Mouse (Mus musculus): ENCODE results near the gene Adcy6. TPM values are rescaled to one million over a fixed set of nuclear protein-coding genes. Genes with fewer than 3 reads are reported as not detected.

The Adcy6 gene
- 6.1 and 8.3 TPM in 2 replicates for polyA plus RNA-seq (2015; fragmentation: Nextera tagmentation; extraction: Ambion mirVana)

DNA sequence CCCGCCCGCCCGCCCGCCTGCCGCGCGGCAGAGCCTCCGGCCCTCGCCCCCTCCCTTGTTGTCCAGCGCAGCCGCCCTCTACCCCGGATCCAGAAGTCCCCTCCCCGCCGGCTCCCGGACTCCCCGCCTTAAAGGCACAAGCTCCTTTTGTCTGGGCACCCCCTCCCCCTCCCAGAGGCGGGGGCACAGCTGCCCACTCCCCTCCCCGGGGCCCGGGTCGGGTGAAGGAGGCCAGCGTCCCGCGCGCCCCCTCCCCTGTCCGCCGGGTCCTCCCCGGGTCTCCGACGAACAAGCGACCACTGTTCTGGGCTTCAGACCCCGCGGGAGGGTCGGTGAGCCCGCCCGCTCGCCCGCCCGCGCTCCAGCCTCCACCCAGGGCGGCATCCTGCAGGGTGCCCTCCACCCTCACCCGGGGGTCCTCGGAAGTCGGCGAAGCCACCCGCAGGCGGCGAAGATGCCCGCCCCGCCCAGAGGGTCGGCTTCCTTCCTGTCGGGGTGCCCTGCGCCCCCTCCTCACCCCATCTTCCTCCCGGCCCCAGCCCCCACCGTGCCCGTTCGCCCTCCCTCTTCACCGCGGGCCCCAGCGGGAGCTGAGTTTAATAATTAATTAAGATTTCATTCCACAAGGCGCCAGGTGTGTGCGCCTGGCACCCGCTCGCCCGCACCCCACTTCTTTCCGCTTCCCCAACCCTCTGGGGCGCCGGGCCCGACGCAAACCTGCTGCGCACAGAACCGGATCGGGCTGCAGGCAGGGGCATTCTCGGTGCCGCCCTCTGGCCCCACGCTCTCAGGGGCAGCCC lies at the start of gene Adcy6:
Gene Adcy6, minus strand, starts transcription at position 746 of the 800 bp plus-strand sequence.
- Histone ChIP-seq H3K36me3 (ENCODE audit: control insufficient read depth, insufficient read depth) (no peaks in the 10 kb centered on the region; the same call in 1 of the 2 replicates), H3K4me2 (ENCODE audit: low read depth, low read length) (peak within 1 kb of the TSS; percentile 98), H3K9ac (ENCODE audit: low read depth, low read length) (peak within 1 kb of the TSS; percentile 95), H3K4me1 (ENCODE audit: control insufficient read depth, low read depth, low read length) (peaks cover 50% of the 10 kb centered on the region), H3K9me3 (replicated peaks; ENCODE audit: control insufficient read depth, low read length) (no peaks in the 10 kb centered on the region), H3K27me3 (ENCODE audit: control insufficient read depth, insufficient read depth, low read depth, low read length) (no peaks in the 10 kb centered on the region; the same call in 1 of the 2 replicates), H3K27ac (ENCODE audit: low read length) (peak within 1 kb of the TSS; percentile 97), H3K4me3 (ENCODE audit: low read depth, low read length) (peak within 1 kb of the TSS; percentile 84)
- under 1% methylated on average over 69 of the region's 75 CpGs for WGBS (ENCODE audit: insufficient replicate concordance)
- peak; percentile 19 for ATAC-seq (ENCODE audit: low read depth)

DNA sequence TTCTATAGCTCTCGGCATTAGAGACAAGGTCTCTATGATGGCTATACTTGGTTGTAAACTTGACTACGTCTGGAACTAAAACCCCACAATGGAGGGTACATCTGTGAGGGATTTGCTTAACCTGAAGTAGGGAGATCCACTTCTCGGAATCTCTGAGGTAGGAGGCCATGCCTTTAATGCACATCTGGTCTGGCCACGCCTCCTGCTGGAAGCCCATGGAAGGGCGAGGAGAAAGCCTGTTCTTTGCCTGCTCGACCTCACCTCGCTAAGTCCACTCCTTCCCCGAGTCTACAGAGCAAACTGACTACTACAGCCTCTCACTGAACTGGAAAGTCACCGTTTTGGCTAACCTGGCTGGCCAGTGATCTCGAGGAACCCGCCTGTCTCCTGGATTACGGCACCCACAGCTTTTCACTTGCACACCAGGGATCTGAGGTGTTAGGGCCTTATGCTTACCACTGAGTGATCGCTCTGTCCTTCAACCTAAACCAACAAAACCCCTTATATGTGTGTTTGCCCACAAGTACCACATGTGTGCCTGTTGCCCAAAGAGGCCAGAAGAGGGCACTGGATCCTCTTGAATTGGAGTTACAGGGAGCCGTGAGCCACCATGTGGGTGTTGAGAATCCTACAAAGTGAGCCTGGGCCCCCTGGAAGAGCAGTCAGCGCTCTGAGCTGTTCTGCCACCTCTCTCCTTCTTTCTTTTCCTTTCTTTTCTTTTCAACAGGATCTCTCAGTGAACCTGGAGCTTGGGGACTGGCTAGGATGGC lies 47.3 kb upstream of the Adcy6 start:
- Histone ChIP-seq H3K27ac (ENCODE audit: low read length) (no peak overlapping the region), H3K4me2 (ENCODE audit: low read depth, low read length) (no peak overlapping the region), H3K9ac (ENCODE audit: low read depth, low read length) (no peak overlapping the region), H3K36me3 (ENCODE audit: control insufficient read depth, insufficient read depth) (peaks cover 58% of the 10 kb centered on the region), H3K27me3 (ENCODE audit: control insufficient read depth, insufficient read depth, low read depth, low read length) (no peaks in the 10 kb centered on the region), H3K4me1 (ENCODE audit: control insufficient read depth, low read depth, low read length) (peaks cover 6% of the 10 kb centered on the region), H3K4me3 (ENCODE audit: low read depth, low read length) (no peak overlapping the region), H3K9me3 (replicated peaks; ENCODE audit: control insufficient read depth, low read length) (no peaks in the 10 kb centered on the region)
- 83% methylated on average over 15 of the region's 15 CpGs for WGBS (ENCODE audit: insufficient replicate concordance)
- no peak for ATAC-seq (ENCODE audit: low read depth)

DNA sequence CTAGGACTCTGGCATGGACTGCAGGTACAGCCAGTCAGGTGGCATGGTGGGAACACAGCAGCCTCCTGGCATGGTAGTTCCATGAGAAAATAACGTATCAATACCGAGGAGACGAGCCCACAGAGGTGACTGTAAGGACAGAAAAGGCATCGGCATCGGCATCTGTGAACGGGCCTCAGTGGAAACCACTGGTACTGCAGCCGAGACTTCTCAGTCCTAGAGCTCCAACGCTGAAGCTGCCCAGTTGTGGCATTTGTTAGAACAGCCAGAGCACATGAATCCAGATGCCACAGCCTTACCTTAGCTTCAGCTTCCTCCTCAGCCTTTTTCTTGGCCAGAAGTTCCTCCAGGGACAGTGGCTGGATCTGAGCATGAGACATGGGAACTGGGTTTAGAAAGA lies 42.3 kb upstream of the Adcy6 start:
- Histone ChIP-seq H3K36me3 (ENCODE audit: control insufficient read depth, insufficient read depth) (peaks cover 83% of the 10 kb centered on the region), H3K9me3 (replicated peaks; ENCODE audit: control insufficient read depth, low read length) (no peaks in the 10 kb centered on the region), H3K9ac (ENCODE audit: low read depth, low read length) (no peak overlapping the region), H3K4me1 (ENCODE audit: control insufficient read depth, low read depth, low read length) (no peaks in the 10 kb centered on the region), H3K27ac (ENCODE audit: low read length) (no peak overlapping the region), H3K4me2 (ENCODE audit: low read depth, low read length) (no peak overlapping the region), H3K4me3 (ENCODE audit: low read depth, low read length) (no peak overlapping the region), H3K27me3 (ENCODE audit: control insufficient read depth, insufficient read depth, low read depth, low read length) (no peaks in the 10 kb centered on the region)
- WGBS (ENCODE audit: insufficient replicate concordance): 87% methylated on average over 8 of the region's 8 CpGs
- no peak for ATAC-seq (ENCODE audit: low read depth)

DNA sequence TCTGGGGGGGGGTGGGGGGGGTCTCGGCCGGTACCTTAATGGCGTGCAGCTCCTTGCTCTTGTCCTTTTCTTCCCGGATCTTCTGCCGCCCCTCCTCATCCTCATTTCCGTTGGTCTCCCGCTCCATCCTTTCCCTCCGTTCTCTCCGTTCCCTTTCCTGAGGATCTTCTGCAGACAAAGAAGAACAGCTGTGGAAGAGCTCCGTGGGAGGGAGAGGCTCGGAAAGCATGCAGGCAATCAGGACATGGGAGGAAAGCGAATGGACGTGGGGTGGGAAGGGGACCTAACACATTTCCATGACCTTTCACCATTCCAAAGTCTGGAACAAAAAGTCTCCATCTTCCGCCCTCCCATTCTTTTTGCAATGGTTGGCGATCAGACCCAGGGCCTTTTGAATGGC lies 41.6 kb upstream of the Adcy6 start:
- H3K4me3 ChIP-seq (ENCODE audit: low read depth, low read length): no peak overlapping the region
- no peaks in the 10 kb centered on the region for H3K4me1 ChIP-seq (ENCODE audit: control insufficient read depth, low read depth, low read length)
- no peaks in the 10 kb centered on the region for H3K27me3 ChIP-seq (ENCODE audit: control insufficient read depth, insufficient read depth, low read depth, low read length)
- no peak overlapping the region for H3K27ac ChIP-seq (ENCODE audit: low read length)
- peaks cover 82% of the 10 kb centered on the region for H3K36me3 ChIP-seq (ENCODE audit: control insufficient read depth, insufficient read depth)
- no peak overlapping the region for H3K4me2 ChIP-seq (ENCODE audit: low read depth, low read length)
- 88% methylated on average over 15 of the region's 15 CpGs for WGBS (ENCODE audit: insufficient replicate concordance)
- H3K9me3 ChIP-seq (replicated peaks; ENCODE audit: control insufficient read depth, low read length): no peaks in the 10 kb centered on the region
- H3K9ac ChIP-seq (ENCODE audit: low read depth, low read length): no peak overlapping the region
- no peak for ATAC-seq (ENCODE audit: low read depth)

DNA sequence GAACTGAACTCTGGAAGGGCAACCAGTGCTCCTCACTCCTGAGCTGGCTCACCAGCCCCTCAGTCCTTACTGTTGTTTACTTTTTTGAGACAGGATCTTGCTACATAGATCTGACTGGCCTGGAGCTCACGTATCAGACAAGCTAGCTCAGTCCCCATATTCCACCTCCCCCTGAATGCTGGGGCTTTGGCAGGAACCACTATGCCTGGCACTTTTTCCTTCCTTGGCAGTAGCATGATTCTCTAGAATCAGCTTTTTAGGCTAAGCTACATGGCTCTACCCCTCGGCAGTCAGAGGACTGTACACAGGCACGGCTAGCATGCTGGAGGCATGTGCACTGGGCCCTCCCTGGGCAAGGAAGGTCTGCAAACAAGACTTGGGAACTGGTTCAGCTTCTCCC lies 38.2 kb upstream of the Adcy6 start:
- Histone ChIP-seq H3K27ac (ENCODE audit: low read length) (no peak overlapping the region), H3K9me3 (replicated peaks; ENCODE audit: control insufficient read depth, low read length) (no peaks in the 10 kb centered on the region), H3K4me2 (ENCODE audit: low read depth, low read length) (no peak overlapping the region), H3K36me3 (ENCODE audit: control insufficient read depth, insufficient read depth) (peaks cover 79% of the 10 kb centered on the region), H3K4me1 (ENCODE audit: control insufficient read depth, low read depth, low read length) (no peaks in the 10 kb centered on the region), H3K9ac (ENCODE audit: low read depth, low read length) (no peak overlapping the region), H3K27me3 (ENCODE audit: control insufficient read depth, insufficient read depth, low read depth, low read length) (no peaks in the 10 kb centered on the region), H3K4me3 (ENCODE audit: low read depth, low read length) (no peak overlapping the region)
- WGBS (ENCODE audit: insufficient replicate concordance): 92% methylated on average over 3 of the region's 3 CpGs
- no peak for ATAC-seq (ENCODE audit: low read depth)

DNA sequence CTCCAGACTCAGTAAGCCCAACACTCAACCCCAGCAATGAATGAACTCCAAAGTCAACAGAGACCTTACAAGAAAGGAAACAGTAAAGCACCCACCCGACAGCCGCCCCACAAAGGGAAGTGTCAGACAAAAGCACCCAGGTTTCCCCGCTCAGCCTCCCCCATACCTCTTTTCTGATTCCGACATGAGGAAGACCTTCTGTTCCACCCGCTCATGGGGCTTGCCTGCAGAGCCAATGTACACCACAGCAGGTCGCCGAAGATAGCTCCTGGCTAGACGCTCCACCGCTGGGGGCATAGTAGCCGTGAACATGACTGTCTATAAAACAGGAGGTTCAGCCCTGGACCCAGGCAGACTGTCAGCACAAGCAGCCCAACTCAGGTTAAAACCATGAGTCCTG lies 37.4 kb upstream of the Adcy6 start:
- peaks cover 72% of the 10 kb centered on the region for H3K36me3 ChIP-seq (ENCODE audit: control insufficient read depth, insufficient read depth)
- no peaks in the 10 kb centered on the region for H3K9me3 ChIP-seq (replicated peaks; ENCODE audit: control insufficient read depth, low read length)
- no peaks in the 10 kb centered on the region for H3K27me3 ChIP-seq (ENCODE audit: control insufficient read depth, insufficient read depth, low read depth, low read length)
- WGBS (ENCODE audit: insufficient replicate concordance): 88% methylated on average over 10 of the region's 10 CpGs
- no peak overlapping the region for H3K4me3 ChIP-seq (ENCODE audit: low read depth, low read length)
- H3K4me1 ChIP-seq (ENCODE audit: control insufficient read depth, low read depth, low read length): no peaks in the 10 kb centered on the region
- H3K4me2 ChIP-seq (ENCODE audit: low read depth, low read length): no peak overlapping the region
- no peak overlapping the region for H3K27ac ChIP-seq (ENCODE audit: low read length)
- H3K9ac ChIP-seq (ENCODE audit: low read depth, low read length): no peak overlapping the region
- no peak for ATAC-seq (ENCODE audit: low read depth)

DNA sequence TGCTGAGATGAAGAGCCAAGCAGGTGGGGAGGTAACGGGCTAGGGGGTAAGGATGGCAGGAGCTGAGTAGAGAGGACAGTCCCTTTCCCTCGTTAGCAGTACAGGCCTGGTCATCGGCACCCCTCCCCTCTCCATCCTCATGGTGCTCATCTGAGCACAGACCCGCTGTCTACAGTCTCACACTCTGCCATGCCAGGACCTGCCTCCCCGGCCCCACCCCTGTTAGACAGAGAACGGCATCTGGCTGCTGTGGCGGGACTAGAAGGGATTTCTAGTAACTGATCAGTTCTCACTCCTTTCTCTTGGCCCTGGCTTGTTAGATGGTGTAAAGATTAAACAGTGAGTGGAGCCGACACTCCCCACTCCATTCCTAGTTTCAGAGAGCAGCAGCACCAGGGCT lies 36.9 kb upstream of the Adcy6 start:
- Histone ChIP-seq H3K4me2 (ENCODE audit: low read depth, low read length) (no peak overlapping the region), H3K36me3 (ENCODE audit: control insufficient read depth, insufficient read depth) (peaks cover 66% of the 10 kb centered on the region)
- 73% methylated on average over 8 of the region's 8 CpGs for WGBS (ENCODE audit: insufficient replicate concordance)

DNA sequence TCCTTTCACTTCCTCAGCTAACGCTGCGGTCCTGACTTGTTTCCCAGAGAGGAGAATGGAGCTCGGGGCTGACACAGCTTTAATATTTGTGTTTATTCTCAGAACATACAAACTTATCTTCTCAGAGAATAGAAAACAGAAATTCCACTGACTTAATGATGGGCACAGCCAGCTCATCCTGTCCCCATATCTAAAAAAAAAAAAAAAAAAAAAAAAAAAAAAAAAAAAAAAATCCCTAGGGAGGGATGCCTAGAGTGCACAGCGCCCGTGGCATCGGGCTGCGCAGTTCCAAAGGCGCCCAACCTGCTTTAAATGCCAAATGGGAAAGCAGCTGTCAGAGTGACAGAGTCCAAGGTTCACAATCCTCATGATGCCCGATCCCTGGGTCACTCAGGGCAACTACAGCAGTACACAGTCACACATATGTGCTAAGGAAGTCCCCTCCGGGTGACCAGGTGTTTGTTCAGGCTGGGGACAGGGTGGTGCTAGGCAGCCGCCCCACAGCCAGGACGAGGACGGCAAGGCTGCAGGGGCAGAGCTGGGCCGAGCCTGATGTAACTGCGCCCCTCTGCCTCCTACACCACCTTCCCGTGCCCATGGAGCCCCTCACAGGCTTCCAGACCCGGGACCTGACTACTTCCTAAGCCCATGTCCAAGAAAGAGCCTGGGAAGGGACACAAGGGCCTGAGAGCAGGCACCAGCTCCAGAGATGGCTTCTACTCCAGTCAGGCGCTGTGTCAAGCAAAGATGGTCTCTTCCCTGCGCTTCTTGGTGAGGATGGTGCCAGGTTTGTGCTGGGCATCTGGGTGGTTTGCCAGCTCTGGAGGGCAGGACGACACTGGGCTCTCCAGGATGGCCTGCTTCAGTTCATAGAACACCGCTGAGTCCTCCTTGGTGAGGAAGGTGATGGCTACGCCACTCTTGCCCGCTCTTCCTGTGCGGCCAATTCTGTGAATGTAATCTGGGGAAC lies 35.5 kb upstream of the Adcy6 start:
- Histone ChIP-seq H3K4me3 (ENCODE audit: low read depth, low read length) (no peak overlapping the region), H3K27me3 (ENCODE audit: control insufficient read depth, insufficient read depth, low read depth, low read length) (no peaks in the 10 kb centered on the region), H3K36me3 (ENCODE audit: control insufficient read depth, insufficient read depth) (peaks cover 52% of the 10 kb centered on the region), H3K9ac (ENCODE audit: low read depth, low read length) (no peak overlapping the region), H3K4me2 (ENCODE audit: low read depth, low read length) (no peak overlapping the region), H3K4me1 (ENCODE audit: control insufficient read depth, low read depth, low read length) (no peaks in the 10 kb centered on the region), H3K9me3 (replicated peaks; ENCODE audit: control insufficient read depth, low read length) (no peaks in the 10 kb centered on the region), H3K27ac (ENCODE audit: low read length) (no peak overlapping the region)
- ATAC-seq (ENCODE audit: low read depth): no peak
- WGBS (ENCODE audit: insufficient replicate concordance): 79% methylated on average over 24 of the region's 24 CpGs

More for the DNA sequence above, 36.9 kb upstream of the Adcy6 start:
- H3K4me1 ChIP-seq (ENCODE audit: control insufficient read depth, low read depth, low read length): no peaks in the 10 kb centered on the region
- no peak overlapping the region for H3K4me3 ChIP-seq (ENCODE audit: low read depth, low read length)
- H3K9ac ChIP-seq (ENCODE audit: low read depth, low read length): no peak overlapping the region
- H3K27ac ChIP-seq (ENCODE audit: low read length): no peak overlapping the region
- no peaks in the 10 kb centered on the region for H3K27me3 ChIP-seq (ENCODE audit: control insufficient read depth, insufficient read depth, low read depth, low read length)
- no peaks in the 10 kb centered on the region for H3K9me3 ChIP-seq (replicated peaks; ENCODE audit: control insufficient read depth, low read length)
- no peak for ATAC-seq (ENCODE audit: low read depth)

Measured in liver, embryonic 16.5 days (tissue).